Mouse (Mus musculus) layer of hippocampus, postnatal 14 days (tissue): ENCODE results near the gene Gm3099. TPM values are rescaled to one million over a fixed set of nuclear protein-coding genes. Genes with fewer than 3 reads are reported as not detected.
"Not testable (repeated sequence)": the region's sequence is repeated elsewhere in the genome, so short reads cannot be mapped to it uniquely, and the experiment has no call there.

Source experiments
- DNase-seq, 2 experiments: peaks; one replicate each; pipeline ENCODE4 v3.0.0; 2021 to 2022; ENCODE audit warnings: low spot score in 2 of 2, mixed read lengths in 1 of 2
- long read RNA-seq, 2 experiments: library from polyadenylated mRNA; stranded (forward); transcript quantifications; one replicate each; pipeline ENCODE4 v2.0.0; 2021
- total RNA-seq, 2 experiments: library from RNA; stranded (reverse); gene quantifications; 2 replicates each; pipeline ENCODE4 v1.2.3; 2021

Gene Gm3099
- not detected for total RNA-seq
- long read RNA-seq, experiment 1, result 0 reads
- long read RNA-seq, experiment 2, result 0 reads

DNA sequence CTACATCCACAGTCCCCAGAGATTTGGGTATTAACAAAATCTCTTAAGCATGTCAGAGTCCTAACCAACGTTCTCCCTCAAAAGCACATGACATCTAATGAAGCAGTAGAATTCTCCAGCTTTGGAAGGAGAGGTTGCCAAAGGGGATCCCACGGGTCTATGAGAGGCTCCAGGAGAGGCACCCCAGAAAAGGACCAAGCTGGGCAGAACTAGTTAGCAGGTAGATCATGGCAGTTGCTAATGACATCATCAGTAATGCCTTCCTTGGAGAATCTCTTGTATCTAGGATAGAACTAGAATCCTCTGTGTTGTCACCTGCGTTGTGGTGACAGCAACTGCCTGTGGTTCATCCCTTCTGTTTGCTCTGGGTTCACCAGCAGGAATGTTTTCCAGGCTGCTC lies at the start of gene Gm3099:
Gm3099 (plus strand) TSS at position 301 of the 400 bp plus-strand sequence.
- not testable (repeated sequence) for DNase-seq

- DNase-seq, result not testable (repeated sequence)
Measured at GRCm38 (mm10) chr14:3963247-3963646, 34.9 kb upstream of the Gm3099 start, which contains the start of gene Gm3095. TSS of gene Gm3095 (plus strand) at chr14:3963547.

DNA sequence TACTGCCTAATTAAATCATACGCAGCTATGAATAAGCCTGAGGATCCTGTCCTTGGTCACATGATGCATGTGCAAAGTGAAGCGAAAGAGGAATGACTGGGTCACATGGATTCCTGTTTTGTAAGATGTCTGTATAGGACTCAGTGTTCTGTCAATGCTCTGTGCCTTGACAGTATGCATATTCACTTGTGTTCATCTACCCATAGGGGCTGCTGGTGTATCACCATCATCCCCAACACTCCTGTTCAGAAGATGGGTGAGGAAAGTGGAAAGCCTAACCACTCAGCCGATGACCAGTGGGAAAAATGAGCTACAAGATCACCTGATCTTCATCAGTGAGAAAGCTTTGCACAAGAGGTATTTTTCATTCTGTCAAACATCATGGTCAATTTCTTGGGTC lies 25.4 kb downstream of the Gm3099 start, which contains the start of gene Gm5796:
Gm5796 (plus strand) TSS at position 301 of the 400 bp plus-strand sequence.
- DNase-seq, result not testable (repeated sequence)

Other genes with a start within 250 kb of the Gm3099 start
- gene Gm3002, start 188.3 kb upstream of the Gm3099 start, total RNA-seq, result under 1 TPM in 1 of 2 experiments, not detected in 1; 0.67 TPM
- not detected for gene Gm3033, start 152.1 kb upstream of the Gm3099 start, total RNA-seq
- under 1 TPM in 1 of 2 experiments, not detected in 1; 0.26 TPM for gene Gm2916, start 114.2 kb upstream of the Gm3099 start, total RNA-seq
- not detected for gene Gm3029, start 66.6 kb upstream of the Gm3099 start, total RNA-seq
- not detected for gene Gm3095, start 34.8 kb upstream of the Gm3099 start, total RNA-seq
- 1 to 10 TPM; 4.8 to 7.6 TPM for gene Gm5796, start 25.5 kb downstream of the Gm3099 start, total RNA-seq
- gene Gm3115, start 85.7 kb downstream of the Gm3099 start, total RNA-seq, result under 1 TPM in 1 of 2 experiments, not detected in 1; 0.51 TPM
- 1 to 10 TPM; 5.7 to 9.4 TPM for gene Gm8108, start 112.1 kb downstream of the Gm3099 start, total RNA-seq
- gene Gm3127, start 166.6 kb downstream of the Gm3099 start, total RNA-seq, result not detected
- 1 to 10 TPM in 1 of 2 experiments, under 1 TPM in 1; 0.95 to 1.7 TPM for gene Gm2974, start 184.2 kb downstream of the Gm3099 start, total RNA-seq